Mouse (Mus musculus) heart, postnatal 10 days (tissue): Measurements from ENCODE around the gene Dnajc19. TPM values are rescaled to one million over a fixed set of nuclear protein-coding genes. Genes with fewer than 3 reads are reported as not detected.
"Not testable (repeated sequence)": the region's sequence is repeated elsewhere in the genome, so short reads cannot be mapped to it uniquely, and the experiment has no call there.

Experiments
- DNase-seq, 2 experiments: peaks; one replicate each; pipeline ENCODE4 v3.0.0; 2021
- intact Hi-C: fragments of 180-260 bp; cut with DNase I; formaldehyde crosslinking; loops from one replicate; pipeline ENCODE4 v1.15.1; 2025
- total RNA-seq, 2 experiments: library from RNA; stranded (reverse); gene quantifications; 2 replicates each; pipeline ENCODE4 v1.2.3; 2021

The Dnajc19 gene
- total RNA-seq = 100 to 1,000 TPM; 123 to 136 TPM

DNA sequence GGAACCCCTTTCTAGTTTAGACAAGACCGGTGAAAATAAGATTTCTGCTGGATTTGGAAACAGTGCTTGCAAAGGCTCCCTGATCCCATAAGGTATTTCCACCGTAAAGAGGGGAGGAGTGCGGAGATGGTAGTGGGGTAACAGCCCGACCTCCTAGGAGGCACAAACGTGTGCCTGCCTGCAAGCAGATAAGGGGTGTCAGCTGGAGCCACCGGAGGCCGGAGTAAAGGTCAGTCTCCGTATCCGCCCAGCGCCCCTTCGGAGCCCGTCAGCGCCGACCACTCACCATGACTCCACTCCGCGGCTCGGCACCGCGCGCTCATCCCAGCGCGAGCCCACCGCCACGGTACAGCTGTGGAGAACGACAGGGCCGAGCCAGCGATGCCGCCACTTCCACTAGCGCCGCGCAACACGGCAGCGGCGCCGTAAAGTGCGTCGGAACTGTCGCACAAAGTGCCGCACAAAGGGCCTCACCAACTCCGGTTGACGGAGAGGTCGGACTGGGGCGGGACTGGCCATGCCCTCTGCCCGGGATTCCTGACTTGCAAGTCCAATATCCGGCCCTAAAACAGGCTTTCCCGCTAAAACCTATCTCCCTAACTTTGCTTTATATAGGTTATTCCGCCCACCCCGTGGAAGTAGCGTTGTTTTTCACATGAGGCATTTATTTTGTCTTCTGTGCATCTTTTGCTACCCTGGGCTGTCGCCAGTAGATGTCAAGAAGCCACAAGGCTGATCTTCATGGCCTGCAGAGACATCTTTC lies at the start of gene Dnajc19:
Dnajc19 (minus strand) TSS at position 422 of the 763 bp plus-strand sequence.
- peak; percentile 96 for DNase-seq
- intact Hi-C loops = loop anchor here (5.0 kb wide), 1 partner anchor 124 kb away; no protein-coding TSS in a partner anchor

DNA sequence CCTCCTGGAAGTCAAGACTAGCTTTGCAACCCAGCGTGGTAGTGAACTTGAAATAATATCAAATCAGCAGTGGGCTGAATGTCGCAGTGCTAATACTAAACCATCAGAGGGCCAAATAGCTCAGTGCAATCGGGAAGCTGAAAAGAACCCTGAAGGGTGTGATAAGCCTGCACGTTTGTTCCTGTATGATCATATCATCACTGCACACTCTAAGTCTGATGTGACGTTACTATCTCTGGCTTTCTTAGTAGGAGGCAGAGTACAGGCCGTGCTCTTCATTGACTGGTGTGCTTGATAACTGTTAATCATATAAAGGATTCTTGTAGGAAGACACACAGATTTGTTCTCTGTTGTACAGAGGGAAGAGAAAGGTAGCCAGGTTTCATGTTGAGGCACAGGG lies 48.8 kb upstream of the Dnajc19 start:
- intact Hi-C loops = no loop called here
- no peak for DNase-seq

DNA sequence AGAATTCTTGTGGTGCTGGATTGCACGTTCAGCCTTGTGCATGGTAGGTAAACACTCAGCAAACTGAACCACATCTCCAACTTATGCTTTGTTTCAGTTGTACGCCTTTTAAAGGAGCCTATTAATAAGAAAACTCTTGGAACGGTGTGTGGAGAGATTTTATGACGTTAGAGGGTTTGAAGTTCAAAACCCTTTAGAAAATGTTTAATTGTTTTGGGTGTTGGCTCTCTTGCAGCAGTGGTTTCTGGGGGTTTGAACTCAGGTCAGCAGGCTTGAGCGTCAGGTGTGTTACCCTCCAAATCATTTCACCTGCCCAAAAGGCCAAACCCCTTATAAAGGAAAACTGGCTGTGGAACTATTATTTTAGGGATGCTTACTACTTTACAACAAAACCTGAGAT lies 40.2 kb upstream of the Dnajc19 start:
- intact Hi-C loops = no loop called here

DNA sequence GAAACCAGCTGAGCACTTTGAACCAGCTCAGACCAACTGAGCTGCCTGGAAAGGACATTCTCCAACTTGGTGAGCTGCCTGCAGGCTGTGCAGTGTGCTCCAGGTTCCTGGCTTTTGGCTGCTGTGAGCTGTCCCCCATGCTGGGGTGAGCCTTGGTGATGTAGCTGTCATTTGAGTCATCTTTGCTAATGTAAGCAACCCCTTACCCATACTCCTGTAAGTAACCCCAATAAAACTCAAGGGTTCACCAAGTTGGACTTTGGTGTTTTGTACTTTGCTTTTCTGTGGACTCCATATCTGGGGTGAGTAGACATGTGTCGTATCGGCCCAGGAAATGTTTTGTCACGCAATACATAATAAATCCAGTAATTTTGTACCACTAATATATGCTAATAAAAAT lies 39.7 kb upstream of the Dnajc19 start:
- no peak for DNase-seq
- intact Hi-C loops = no loop called here

More for the DNA sequence above, 40.2 kb upstream of the Dnajc19 start:
- no peak for DNase-seq

DNA sequence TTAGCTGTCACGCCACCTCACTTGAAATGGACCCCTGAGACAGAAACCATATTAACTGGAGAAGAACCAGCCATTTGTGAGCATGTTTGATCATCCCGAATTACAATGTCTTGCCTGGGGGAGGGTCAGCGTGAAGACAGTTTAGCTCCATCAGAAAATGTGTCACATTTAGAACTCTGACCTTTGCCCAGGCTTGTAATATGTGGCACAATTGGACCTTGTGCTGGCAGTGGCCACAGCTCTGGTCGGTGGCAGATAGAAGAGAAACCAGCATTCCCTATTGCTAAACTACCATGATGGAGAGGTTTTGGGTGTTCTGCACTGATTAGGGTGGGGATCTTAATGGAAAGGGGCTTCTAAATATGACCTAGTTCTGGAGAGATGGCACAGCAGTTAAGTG lies 38.7 kb upstream of the Dnajc19 start:
- intact Hi-C loops = no loop called here

DNA sequence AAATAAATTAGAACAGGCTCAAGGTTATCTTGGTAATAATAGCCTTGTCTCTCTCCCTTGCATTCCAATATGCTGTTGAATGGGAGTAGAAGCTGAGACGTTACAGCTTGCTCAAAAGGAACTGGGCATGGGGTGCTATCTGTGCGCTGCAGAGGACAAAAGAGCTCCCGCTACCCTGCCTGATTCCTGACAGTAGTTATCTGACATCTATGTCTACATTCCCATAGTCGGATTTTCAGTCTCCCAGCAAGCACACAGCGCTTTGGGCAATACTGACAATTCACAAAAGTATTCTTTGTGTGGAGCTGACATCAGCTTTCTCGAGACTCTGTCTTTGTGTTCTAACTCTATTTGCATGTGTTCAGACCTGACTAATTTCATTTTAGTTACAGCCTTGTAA lies 34.7 kb upstream of the Dnajc19 start:
- intact Hi-C loops = no loop called here
- no peak for DNase-seq

More for the DNA sequence above, 38.7 kb upstream of the Dnajc19 start:
- no peak for DNase-seq

DNA sequence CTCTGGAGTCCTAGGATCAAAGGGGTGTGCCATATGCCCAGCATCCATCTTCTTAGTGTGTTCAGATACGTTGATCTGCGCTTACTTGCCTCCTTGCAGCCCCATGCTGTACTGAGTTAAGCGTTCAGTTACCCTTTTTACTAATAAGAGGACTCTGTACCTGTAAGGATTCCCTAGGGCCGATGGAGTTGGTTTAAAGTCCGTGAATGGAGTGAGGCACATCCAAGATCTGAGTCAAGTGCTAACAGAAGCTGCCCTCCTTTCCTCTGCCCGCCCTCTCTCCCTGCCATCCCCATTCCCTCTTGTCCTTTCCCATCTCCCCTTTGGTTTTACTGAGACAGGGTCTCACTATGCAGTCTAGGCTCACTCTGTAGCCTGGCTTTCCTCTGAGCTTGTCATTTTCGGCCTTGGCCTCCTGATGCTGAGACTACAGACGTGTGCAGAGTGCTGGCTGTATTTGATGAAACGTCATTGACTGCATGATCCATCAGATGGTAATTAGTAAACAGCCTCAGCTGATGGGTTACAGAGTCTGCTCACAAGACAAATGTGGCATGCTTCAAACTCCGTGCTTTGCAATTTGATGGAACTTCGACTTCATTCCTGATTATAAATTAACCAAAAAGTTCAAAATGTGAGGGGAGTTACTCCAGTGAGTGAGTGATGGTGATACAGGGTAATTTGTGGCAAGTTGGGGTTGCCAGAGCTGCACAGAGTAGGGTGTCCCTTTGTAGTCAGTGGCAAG lies 31.0 kb upstream of the Dnajc19 start:
- no peak for DNase-seq

DNA sequence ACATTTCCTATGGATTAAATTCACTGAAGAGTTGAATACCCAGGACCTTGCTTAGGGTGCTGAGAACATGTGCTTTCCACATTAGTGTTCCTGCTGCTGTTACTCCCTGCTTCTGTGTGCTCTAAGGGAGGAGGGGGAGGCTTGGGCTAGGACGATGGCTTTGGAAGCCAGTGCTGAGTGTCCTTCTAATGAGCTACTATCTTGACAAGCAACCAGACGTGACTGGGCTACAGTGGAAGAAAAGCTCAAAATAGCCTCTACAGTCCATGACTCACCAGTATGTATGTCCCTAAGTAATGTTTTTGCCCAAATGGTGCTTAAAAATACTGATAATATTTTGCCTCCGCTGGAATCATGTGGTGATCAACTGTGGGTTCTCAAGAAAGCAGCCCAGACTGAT lies 26.5 kb upstream of the Dnajc19 start:
- DNase-seq = no peak

More for the DNA sequence above, 31.0 kb upstream of the Dnajc19 start:
- intact Hi-C loops = no loop called here

DNA sequence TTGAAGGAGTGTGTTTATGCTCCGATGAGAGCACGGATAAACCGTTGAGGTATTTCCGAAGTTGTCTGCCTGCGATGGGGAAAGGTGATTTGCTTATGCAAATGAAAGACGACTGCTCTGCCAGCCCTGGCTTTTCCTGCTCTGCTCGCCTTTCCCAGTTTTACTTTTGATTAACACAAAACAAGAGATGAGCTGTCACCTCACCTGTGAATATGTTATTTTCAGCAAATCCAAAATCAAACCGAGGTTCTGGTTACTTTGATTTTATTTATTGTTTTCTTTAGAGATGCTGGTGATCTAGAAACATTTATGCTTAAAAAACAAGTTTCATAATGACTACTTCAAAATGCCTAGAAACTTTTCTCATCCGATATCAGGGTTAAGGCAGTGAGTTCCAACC lies 25.3 kb upstream of the Dnajc19 start:
- DNase-seq = no peak
- intact Hi-C loops = no loop called here

More for the DNA sequence above, 26.5 kb upstream of the Dnajc19 start:
- intact Hi-C loops = no loop called here

DNA sequence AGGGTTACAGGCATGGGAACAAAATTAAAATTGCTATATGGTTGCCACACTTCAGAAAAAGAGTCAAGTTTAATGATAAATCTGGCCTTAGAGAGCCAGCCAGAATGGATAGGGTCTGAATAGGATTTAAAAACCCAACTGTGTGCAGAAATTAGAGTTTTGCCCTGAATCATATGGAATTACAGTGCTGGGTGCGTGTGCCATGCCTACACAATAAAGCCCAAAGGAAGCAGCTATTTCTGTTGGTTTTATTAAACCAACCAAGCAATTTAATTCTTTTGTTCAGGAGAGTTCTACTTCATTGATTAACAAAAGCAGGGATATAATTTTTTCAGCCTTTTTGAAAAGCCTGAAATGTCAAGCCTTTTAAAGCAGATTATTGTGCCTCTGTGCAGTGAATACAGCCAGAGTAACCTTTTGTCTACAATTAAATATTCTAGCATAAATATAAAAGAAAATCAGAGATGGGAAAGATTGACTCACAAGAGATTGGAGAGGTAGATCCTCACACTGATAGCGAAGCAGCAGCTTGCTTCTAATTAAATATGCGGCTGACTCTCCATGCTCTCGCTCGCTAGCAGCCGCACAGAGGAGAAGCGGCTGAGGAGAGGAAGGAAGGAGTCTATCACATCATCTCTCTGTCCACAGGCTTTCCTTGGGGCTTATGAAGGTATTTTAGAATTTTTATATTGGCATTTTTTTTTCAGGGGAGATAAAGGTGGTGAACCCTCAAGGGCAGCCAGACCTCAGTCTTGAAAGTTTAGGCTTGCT lies 23.0 kb upstream of the Dnajc19 start:
- no peak for DNase-seq
- intact Hi-C loops = no loop called here

DNA sequence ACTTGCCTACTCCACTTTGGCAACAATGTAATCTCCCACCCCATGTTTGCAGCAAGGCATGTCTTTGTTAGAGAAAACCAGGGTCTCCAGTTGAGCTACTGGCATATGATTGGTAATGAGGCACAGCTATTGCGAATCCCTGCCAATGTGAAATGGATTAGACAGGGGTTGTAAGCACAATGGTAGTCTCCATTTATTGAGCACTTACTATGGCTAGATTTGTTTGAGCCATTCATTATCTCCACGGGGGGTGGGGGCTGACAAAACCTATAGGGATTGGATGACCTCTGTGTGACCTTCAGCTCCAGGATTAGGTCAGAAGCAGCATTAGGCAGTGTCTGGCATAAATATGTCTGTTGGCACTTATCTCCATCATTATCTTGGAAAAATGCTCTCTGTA lies 21.8 kb upstream of the Dnajc19 start:
- intact Hi-C loops = no loop called here
- no peak for DNase-seq

DNA sequence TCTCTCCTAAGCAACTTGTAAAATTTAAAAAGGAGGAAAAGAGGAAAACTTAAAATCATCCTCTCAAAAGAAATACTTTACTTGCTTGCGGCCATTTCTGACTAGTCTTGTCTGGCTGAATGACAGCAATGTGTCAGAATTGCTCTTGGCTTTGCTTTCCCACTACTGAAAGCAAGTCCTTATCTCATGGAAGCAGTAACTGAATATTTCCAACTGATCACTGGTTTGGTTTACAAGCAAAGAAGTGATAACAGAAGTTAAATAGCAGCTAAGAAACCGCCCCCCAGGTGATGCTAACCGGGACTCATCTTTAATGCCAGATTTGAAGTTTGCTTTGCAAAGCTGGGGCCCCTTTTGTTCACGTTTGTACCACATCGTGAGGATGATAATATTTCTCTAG lies 2.5 kb upstream of the Dnajc19 start:
- DNase-seq = no peak
- intact Hi-C loops = loop anchor here (5.0 kb wide), 1 partner anchor 126 kb away; no protein-coding TSS in a partner anchor

DNA sequence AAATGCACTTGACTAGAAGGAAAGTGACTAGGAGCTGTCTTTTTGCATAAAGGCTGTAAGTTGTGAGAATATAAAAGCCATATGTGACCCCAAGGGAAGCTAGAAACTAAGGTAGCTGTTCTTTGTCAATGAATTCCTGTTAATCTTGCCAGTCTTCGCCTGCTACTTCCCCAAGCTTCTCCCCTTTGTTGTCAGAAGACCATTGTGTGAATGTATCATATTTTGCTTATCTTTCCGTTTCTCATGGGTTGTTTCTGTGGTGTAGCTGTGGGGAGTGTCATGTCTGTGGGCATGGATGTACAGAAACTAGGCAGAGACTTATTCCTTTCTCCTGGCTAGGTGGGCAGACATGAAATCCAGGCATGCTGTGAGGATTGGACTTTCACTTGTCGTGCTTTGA lies 808 bp upstream of the Dnajc19 start:
- intact Hi-C loops = loop anchor here (5.0 kb wide), 1 partner anchor 125 kb away; no protein-coding TSS in a partner anchor

DNA sequence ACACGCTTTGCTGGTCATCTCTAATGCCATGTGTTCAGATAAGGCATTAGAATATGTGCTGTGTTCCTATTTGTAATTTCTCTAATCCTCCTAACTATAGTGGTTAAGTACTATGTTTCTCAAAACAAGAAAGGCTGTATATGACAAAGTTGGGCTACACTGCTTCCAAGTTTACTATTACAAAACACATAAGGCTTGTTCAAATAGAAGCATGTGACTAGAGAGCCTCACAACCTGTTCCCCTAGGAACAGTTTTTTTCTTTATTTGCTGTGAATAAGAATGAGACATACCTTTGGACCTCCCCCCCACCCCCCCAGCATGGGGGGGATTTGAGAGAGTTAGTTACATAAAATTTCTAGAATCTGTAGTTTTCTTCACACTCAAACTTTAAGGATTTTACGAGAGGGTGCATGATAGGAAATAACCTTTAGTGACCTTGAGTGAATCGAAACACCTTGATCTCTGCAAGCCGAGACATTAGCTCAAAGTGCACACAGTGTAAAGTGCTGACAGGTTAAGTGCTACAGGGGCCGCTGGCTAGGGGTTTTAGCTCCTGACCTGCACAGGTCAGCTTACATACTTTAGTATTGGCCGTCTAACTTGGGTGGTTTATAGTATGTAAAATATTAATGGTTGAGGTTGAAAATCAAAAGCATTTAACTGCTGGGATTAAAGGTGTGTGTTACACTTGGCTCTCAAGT lies 4.9 kb downstream of the Dnajc19 start:
- DNase-seq = no peak
- intact Hi-C loops = loop anchor here (5.0 kb wide), 1 partner anchor 39 kb away; no protein-coding TSS in a partner anchor

More for the DNA sequence above, 808 bp upstream of the Dnajc19 start:
- DNase-seq = peak in 1 of 2 experiments; percentile 18

DNA sequence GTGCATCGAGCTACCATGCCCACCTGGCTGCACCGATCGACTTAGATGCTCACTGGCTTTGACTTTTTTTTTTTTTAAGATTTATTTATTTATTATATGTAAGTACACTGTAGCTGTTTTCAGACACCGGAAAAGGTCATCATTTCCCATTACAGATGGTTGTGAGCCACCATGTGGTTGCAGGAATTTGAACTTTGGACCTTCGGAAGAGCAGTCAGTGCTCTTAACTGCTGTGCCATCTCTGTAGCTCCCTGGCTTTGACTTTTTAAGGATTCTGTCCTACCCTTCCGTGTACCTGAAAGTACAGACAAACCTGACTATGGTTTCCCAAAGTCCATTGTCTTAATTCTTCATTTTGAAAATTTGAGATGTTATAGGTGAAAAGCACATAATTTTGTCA lies 8.4 kb downstream of the Dnajc19 start:
- intact Hi-C loops = no loop called here

DNA sequence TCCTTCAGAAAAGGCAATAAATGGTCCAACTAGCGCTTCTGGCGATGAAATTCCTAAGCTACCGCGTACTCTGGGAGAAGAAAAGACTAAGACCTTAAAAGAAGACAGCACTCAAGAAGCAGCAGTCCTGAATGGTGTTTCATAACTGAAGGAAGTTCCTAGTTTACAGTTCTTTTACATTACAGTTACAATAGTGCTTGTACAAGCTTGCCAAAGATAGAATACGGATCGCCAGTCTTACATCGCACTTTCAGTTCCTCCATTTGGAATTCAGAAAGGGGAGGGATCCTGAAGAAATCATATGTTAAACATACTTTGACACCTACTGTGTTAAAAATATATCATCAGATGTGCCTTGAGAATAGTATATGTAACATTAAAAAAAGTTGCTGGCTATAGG lies 12.2 kb downstream of the Dnajc19 start:
- intact Hi-C loops, DNase-seq: not testable (repeated sequence)

More for the DNA sequence above, 8.4 kb downstream of the Dnajc19 start:
- no peak for DNase-seq

DNA sequence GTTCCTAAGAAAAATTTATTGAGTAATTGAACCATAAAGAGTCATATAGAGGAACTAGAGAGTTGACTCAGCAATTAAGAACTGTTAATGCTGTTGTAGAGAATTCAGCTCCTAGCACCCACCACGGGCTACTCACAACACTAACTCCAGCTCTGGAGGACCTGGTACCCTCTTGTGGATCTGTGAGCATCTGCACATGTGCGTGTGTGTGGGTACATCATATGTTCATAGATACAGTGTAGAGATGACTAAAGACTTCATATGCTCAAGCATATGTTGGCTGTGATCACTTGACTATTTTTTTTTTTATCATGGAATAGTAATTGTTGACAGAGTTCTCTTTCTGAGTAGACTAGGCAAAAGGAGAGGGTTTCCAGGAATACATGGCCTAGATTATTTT lies 18.8 kb downstream of the Dnajc19 start:
- DNase-seq = no peak
- intact Hi-C loops = loop anchor here (2.0 kb wide), 1 partner anchor 14 kb away; no protein-coding TSS in a partner anchor

DNA sequence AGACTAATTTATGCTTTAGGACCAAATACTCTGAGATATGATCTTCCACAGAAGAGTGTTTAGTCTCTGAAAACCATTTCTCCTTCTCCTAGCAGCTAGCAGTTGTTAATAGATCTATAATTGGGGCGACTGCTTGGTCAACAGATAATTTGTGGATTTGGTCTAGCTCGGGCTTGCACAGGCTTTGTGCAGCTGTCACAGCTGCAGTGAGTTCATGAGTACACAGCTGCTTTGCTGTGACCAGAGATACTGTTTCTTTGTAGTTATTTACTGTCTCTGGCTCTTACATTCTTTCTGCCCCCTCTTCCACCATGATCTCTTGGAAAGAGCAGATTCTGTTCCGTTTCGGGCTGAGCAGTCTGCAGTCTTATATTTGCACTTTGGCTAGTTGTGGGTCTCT lies 39.1 kb downstream of the Dnajc19 start:
- DNase-seq = no peak
- intact Hi-C loops = no loop called here

DNA sequence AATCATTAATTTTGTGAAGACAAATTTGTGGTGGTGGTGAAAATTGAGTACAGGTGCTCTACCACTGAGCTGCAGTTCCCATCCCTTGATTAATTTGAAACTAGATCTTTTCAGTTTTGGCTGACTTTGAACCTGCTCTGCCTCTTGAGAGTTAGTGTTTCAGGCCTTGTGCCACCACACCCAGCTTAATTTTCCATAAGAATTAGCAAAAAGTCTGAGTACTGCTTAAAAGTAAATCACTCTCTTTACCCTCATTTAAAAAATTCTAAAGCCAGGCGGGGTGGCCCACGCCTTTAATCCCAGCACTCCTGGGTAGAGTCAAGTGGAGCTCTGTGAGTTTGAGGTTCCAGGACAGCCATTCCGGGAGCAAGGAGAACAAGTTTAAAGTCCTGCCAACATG lies 45.4 kb downstream of the Dnajc19 start:
- DNase-seq = no peak
- intact Hi-C loops = loop anchor here (5.0 kb wide), 2 partner anchors 42 to 53 kb away; no protein-coding TSS in a partner anchor

DNA sequence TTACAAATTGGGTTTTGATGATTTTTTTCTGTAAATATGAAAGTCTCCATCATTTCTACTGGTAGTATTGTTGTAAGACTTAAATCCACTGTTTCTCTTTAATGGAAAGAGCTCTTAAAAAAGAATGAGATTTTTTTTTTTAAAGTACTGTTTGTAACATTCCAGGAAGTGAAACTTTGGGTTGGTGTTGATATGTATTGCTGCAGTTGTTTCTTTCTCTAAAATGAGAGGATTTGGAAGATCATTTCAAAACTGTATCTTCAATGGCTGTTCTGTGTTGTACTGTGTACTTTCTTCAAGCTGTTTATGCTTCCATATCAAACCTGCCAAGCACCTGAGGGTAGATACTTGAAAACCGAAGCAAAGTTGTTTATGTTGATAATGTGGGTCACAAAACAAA lies 46.3 kb downstream of the Dnajc19 start:
- no peak for DNase-seq
- intact Hi-C loops = loop anchor here (5.0 kb wide), 2 partner anchors 42 to 53 kb away; no protein-coding TSS in a partner anchor
